Mouse (Mus musculus) hindbrain, embryonic 11.5 days (tissue): ENCODE data around the gene C330021F23Rik. TPM values are rescaled to one million over a fixed set of nuclear protein-coding genes. Genes with fewer than 3 reads are reported as not detected.

Experiments
- ATAC-seq: fragments of 200-750 bp; cut with Nextera tagmentation; 2 replicates; pipeline ENCODE4 v1.8.0; 2017; ENCODE audit warnings: mild to moderate bottlenecking, moderate TSS enrichment, moderate library complexity; ENCODE audit not compliant: low FRiP score
- DNase-seq: peaks from one replicate; pipeline ENCODE4 v3.0.0-alpha.2; 2015; ENCODE audit warnings: low spot score
- H3K27ac ChIP-seq: fragments of 300-500 bp; sonication (generic); 2 replicates; pipeline ENCODE4 v1.5.1; 2014; ENCODE audit warnings: mild to moderate bottlenecking, low read depth, low read length
- H3K27me3 ChIP-seq: fragments of 300-500 bp; sonication (generic); 2 replicates; pipeline ENCODE4 v1.6.1; 2014; ENCODE audit warnings: mild to moderate bottlenecking, low read length, moderate library complexity, mixed read lengths; ENCODE audit not compliant: control insufficient read depth, insufficient read depth
- H3K36me3 ChIP-seq: fragments of 300-500 bp; sonication (generic); 2 replicates; pipeline ENCODE4 v1.6.1; 2014; ENCODE audit warnings: mild to moderate bottlenecking, low read length, moderate library complexity, mixed read lengths; ENCODE audit not compliant: control insufficient read depth, insufficient read depth
- H3K4me1 ChIP-seq: fragments of 300-500 bp; sonication (generic); replicated peaks from 2 replicates; pipeline ENCODE4 v1.6.1; 2014; ENCODE audit warnings: low read length, mixed read lengths; ENCODE audit not compliant: control insufficient read depth, insufficient read depth
- H3K4me2 ChIP-seq: fragments of 300-500 bp; sonication (generic); replicated peaks from 2 replicates; pipeline ENCODE4 v1.6.1; 2014; ENCODE audit warnings: mild to moderate bottlenecking, low read depth, low read length
- H3K4me3 ChIP-seq: fragments of 300-500 bp; sonication (generic); 2 replicates; pipeline ENCODE4 v1.5.1; 2014; ENCODE audit warnings: low read depth, low read length
- H3K9ac ChIP-seq: fragments of 300-500 bp; sonication (generic); 2 replicates; pipeline ENCODE4 v1.6.1; 2014; ENCODE audit warnings: low read depth, low read length
- H3K9me3 ChIP-seq: fragments of 300-500 bp; sonication (generic); 2 replicates; pipeline ENCODE4 v1.6.1; 2016; ENCODE audit warnings: low read length; ENCODE audit not compliant: control insufficient read depth
- WGBS: fragments of 180-500 bp; shearing (Covaris S2); extraction: QIAGEN DNeasy Blood & Tissue Kit; methylation state at CpG from one replicate; pipeline ENCODE4 v1.1.7; 2014; 5-methylcytosine and 5-hydroxymethylcytosine counted together
- polyA plus RNA-seq: library from polyadenylated mRNA; unstranded; fragments of >200 nt; fragmentation: Nextera tagmentation; extraction: Ambion mirVana; gene quantifications from 2 replicates; pipeline ENCODE4 v1.2.1, GENCODE M21; 2014

C330021F23Rik gene
- polyA plus RNA-seq, 1 experiment from 2014 or later = 3.9 TPM

- peak within 1 kb of the TSS; percentile 69 for H3K4me2 ChIP-seq
- no peaks in the 10 kb centered on the region for H3K9me3 ChIP-seq
- peak; percentile 100 for DNase-seq
- H3K4me3 ChIP-seq = peak within 1 kb of the TSS; percentile 93
- H3K9ac ChIP-seq = peak within 1 kb of the TSS; percentile 73
- no peaks in the 10 kb centered on the region for H3K36me3 ChIP-seq
- WGBS = under 1% methylated on average over 37 of the region's 37 CpGs
- peak; percentile 99 for ATAC-seq
- no peak within 1 kb of the TSS for H3K27ac ChIP-seq
- no peaks in the 10 kb centered on the region for H3K27me3 ChIP-seq
- 0 out of 2 replicates have a peak, but pooled peaks cover 2% of the 10 kb centered on the region for H3K4me1 ChIP-seq
Observed at GRCm38 (mm10) chr8:3621199-3621970, 53.6 kb downstream of the C330021F23Rik start, which contains the start of the genes Xab2 and Pet100. Xab2 (minus strand) TSS chr8:3621316. Pet100 (plus strand) TSS chr8:3621548.

- no peaks in the 10 kb centered on the region for H3K27me3 ChIP-seq
- no peaks in the 10 kb centered on the region for H3K36me3 ChIP-seq
- no peaks in the 10 kb centered on the region for H3K9me3 ChIP-seq
- H3K27ac ChIP-seq = no peak overlapping the region
- no peak overlapping the region for H3K9ac ChIP-seq
- ATAC-seq = no peak
- no peak for DNase-seq
- peak overlapping the region; percentile 60 for H3K4me2 ChIP-seq
- 0 out of 2 replicates have a peak, but pooled peaks cover 2% of the 10 kb centered on the region for H3K4me1 ChIP-seq
- H3K4me3 ChIP-seq = peak overlapping the region; percentile 93
- WGBS = 68% methylated on average over 8 of the region's 8 CpGs
Observed at GRCm38 (mm10) chr8:3622119-3622518, 54.3 kb downstream of the C330021F23Rik start.

GRCm38 (mm10) chr8:3625445-3625844, 57.7 kb downstream of the C330021F23Rik start, which contains the start of gene Pcp2:
Pcp2 (minus strand) TSS chr8:3625545.
- H3K4me1 ChIP-seq = no peaks in the 10 kb centered on the region
- H3K36me3 ChIP-seq = no peaks in the 10 kb centered on the region
- no peak within 1 kb of the TSS for H3K9ac ChIP-seq
- H3K9me3 ChIP-seq = no peaks in the 10 kb centered on the region
- ATAC-seq = no peak
- no peak within 1 kb of the TSS for H3K4me3 ChIP-seq
- 80% methylated on average over 1 of the region's 1 CpGs for WGBS
- no peaks in the 10 kb centered on the region; the same call in 1 of the 2 replicates for H3K27me3 ChIP-seq
- no peak for DNase-seq
- H3K27ac ChIP-seq = no peak within 1 kb of the TSS
- no peak within 1 kb of the TSS for H3K4me2 ChIP-seq

- no peaks in the 10 kb centered on the region for H3K9me3 ChIP-seq
- DNase-seq (no peak), ATAC-seq (no peak)
- no peak overlapping the region for H3K9ac ChIP-seq
- no peak overlapping the region for H3K4me2 ChIP-seq
- H3K36me3 ChIP-seq = no peaks in the 10 kb centered on the region
- H3K4me3 ChIP-seq = no peak overlapping the region
- H3K27ac ChIP-seq = no peak overlapping the region
- 66% methylated on average over 5 of the region's 5 CpGs for WGBS
- no peaks in the 10 kb centered on the region; the same call in 1 of the 2 replicates for H3K27me3 ChIP-seq
- no peaks in the 10 kb centered on the region for H3K4me1 ChIP-seq
Observed at GRCm38 (mm10) chr8:3626971-3627370, 59.2 kb downstream of the C330021F23Rik start.

- DNase-seq (peak; percentile 25), ATAC-seq (no peak)
- H3K36me3 ChIP-seq = no peaks in the 10 kb centered on the region
- no peak overlapping the region for H3K27ac ChIP-seq
- WGBS = 28% methylated on average over 5 of the region's 5 CpGs
- H3K4me3 ChIP-seq = no peak overlapping the region
- no peaks in the 10 kb centered on the region for H3K9me3 ChIP-seq
- no peaks in the 10 kb centered on the region; the same call in 1 of the 2 replicates for H3K27me3 ChIP-seq
- no peak overlapping the region for H3K4me2 ChIP-seq
- H3K9ac ChIP-seq = no peak overlapping the region
- no peaks in the 10 kb centered on the region for H3K4me1 ChIP-seq
Observed at GRCm38 (mm10) chr8:3628014-3628413, 60.2 kb downstream of the C330021F23Rik start.

- H3K36me3 ChIP-seq = no peaks in the 10 kb centered on the region
- no peaks in the 10 kb centered on the region for H3K9me3 ChIP-seq
- ATAC-seq (peak; percentile 75), DNase-seq (peak; percentile 67)
- H3K4me1 ChIP-seq = no peaks in the 10 kb centered on the region
- no peaks in the 10 kb centered on the region; the same call in 1 of the 2 replicates for H3K27me3 ChIP-seq
- H3K4me2 ChIP-seq = peak within 1 kb of the TSS; percentile 87
- H3K27ac ChIP-seq = no peak within 1 kb of the TSS
- peak within 1 kb of the TSS; percentile 52 for H3K4me3 ChIP-seq
- WGBS = 7% methylated on average over 47 of the region's 47 CpGs
- peak within 1 kb of the TSS; percentile 55; the same call in 1 of the 2 replicates for H3K9ac ChIP-seq
Observed at GRCm38 (mm10) chr8:3630647-3631477, 63.1 kb downstream of the C330021F23Rik start, which contains the start of gene Stxbp2. Stxbp2 (plus strand) TSS chr8:3630955.

- no peak; the same call in 1 of the 2 replicates for ATAC-seq
Observed at GRCm38 (mm10) chr8:3631478-3631875, 63.7 kb downstream of the C330021F23Rik start.

More at GRCm38 (mm10) chr8:3631478-3631875, 63.7 kb downstream of the C330021F23Rik start:
- Histone ChIP-seq H3K4me3 (peak overlapping the region; percentile 52), H3K4me2 (peak overlapping the region; percentile 87), H3K4me1 (no peaks in the 10 kb centered on the region), H3K9me3 (no peaks in the 10 kb centered on the region), H3K36me3 (no peaks in the 10 kb centered on the region), H3K27me3 (no peaks in the 10 kb centered on the region; the same call in 1 of the 2 replicates), H3K9ac (peak overlapping the region; percentile 55; the same call in 1 of the 2 replicates), H3K27ac (no peak overlapping the region)
- 22% methylated on average over 8 of the region's 8 CpGs for WGBS
- DNase-seq = no peak
